Mouse (Mus musculus): ENCODE measurements around the gene Adap2. TPM values are rescaled to one million over a fixed set of nuclear protein-coding genes. Genes with fewer than 3 reads are reported as not detected.

The Adap2 gene
- polyA plus RNA-seq, 1 experiment from 2014 or later = 3.9 TPM

DNA sequence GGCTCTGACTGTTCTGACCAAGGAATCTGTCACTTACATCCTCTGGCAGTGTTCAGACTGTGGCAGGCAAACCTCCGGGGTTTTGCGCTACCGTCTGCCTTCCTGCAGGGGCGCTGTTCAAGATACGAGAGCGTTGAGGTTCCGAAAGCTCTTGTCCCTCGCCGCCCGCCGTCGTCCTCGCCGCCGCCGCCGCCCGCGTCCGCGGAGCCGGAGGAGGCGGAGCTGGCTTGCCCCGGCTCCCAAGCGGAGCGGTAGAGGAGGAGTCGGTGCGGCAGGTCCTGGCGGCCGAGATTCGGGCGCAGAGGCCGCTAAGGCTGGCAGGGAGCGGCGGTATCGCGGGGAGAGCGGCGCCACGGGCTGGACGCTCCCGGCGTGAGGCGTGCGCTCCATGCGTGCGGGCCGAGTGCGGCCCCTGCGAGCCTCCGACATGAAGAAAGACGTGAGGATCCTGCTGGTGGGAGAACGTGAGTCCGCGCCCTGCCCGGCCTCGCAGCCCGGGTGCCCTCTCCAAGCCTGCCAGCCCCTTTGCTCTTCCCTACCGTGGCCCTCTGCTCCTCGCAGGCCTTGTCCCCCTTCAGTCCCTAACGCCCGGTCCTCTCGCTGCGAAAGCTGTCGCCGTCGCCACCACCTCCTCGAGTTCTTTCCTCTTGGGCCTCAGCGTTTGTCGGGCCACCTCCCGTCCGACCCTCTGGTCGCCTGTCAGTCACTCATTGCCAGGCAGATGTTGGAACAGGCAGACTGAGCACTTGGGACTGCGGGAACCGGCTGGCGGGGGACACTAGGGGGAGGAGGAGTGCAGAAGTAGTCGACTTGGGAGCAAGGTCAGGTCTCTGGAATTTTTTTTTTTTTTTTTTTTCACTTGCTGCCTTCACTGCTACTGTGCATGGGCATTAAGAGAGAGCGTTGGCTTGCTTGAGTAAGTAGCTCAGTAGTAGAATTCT is 55.2 kb downstream of the Adap2 start, which contains the start of gene Rhot1:
Rhot1 (plus strand) TSS at position 160 of the 941 bp plus-strand sequence.
- peak; percentile 96 for ATAC-seq (ENCODE audit: low FRiP score)
- peak within 1 kb of the TSS; percentile 96 for H3K9ac ChIP-seq
- peak within 1 kb of the TSS; percentile 97 for H3K4me3 ChIP-seq
- H3K4me2 ChIP-seq = peak within 1 kb of the TSS; percentile 71
- peaks cover 9% of the 10 kb centered on the region for H3K4me1 ChIP-seq (replicated peaks)
- H3K36me3 ChIP-seq = peaks cover 5% of the 10 kb centered on the region; the same call in 1 of the 2 replicates
- peak within 1 kb of the TSS; percentile 95 for H3K27ac ChIP-seq
- H3K27me3 ChIP-seq = no peaks in the 10 kb centered on the region
- WGBS = under 1% methylated on average over 75 of the region's 78 CpGs
- H3K9me3 ChIP-seq = no peaks in the 10 kb centered on the region

DNA sequence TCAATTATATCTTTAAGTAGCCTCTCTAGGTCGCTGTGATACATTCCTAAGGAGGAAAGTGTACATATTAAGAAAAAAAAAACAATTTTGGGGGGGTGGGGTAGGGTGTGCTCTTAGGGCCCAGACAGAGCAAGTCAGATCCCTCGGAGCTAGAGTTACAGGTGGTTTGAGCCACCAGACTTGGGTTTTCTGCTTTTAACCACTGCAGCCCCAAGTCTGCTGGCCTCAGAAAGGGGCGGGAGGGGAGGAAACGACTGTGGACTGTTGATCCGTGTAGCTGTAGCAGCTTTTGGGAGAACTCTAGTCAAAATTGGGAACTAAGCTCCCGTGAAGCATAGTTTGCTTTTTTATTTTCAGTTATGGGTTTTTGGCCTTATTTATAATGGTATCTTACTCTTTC is 56.4 kb downstream of the Adap2 start:
- peaks cover 9% of the 10 kb centered on the region for H3K4me1 ChIP-seq (replicated peaks)
- H3K27me3 ChIP-seq = no peaks in the 10 kb centered on the region
- peak overlapping the region; percentile 71 for H3K4me2 ChIP-seq
- no peaks in the 10 kb centered on the region for H3K9me3 ChIP-seq
- H3K4me3 ChIP-seq = peak overlapping the region; percentile 97
- no peak overlapping the region for H3K27ac ChIP-seq
- no peak for ATAC-seq (ENCODE audit: low FRiP score)
- WGBS = 60% methylated on average over 6 of the region's 6 CpGs
- no peak overlapping the region for H3K9ac ChIP-seq
- peaks cover 14% of the 10 kb centered on the region; the same call in 1 of the 2 replicates for H3K36me3 ChIP-seq

DNA sequence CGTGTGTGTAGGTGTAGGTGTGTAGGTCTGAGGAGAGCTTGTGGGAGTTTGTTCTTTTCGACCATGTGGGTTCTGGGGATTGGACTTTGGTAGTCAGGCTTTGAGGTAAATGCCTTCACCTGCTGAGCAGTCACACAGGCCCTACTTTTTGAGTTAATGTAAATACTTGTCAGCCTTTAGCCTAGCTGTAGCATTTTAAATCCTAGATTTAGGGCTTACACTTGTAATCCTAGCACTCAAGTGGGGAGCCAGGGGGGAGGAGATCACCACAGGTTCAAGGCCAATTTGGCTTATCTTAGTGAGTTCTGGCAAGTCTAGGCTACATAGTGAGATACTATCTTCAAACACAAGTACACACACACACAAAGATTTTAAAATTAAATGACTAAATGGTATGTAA is 58.4 kb downstream of the Adap2 start:
- Histone ChIP-seq H3K36me3 (peaks cover 16% of the 10 kb centered on the region; the same call in 1 of the 2 replicates), H3K27me3 (no peaks in the 10 kb centered on the region), H3K4me2 (no peak overlapping the region), H3K9ac (no peak overlapping the region), H3K4me1 (replicated peaks) (peaks cover 9% of the 10 kb centered on the region), H3K9me3 (no peaks in the 10 kb centered on the region), H3K4me3 (no peak overlapping the region), H3K27ac (no peak overlapping the region)
- ATAC-seq (ENCODE audit: low FRiP score) = no peak
- WGBS = 98% methylated on average over 2 of the region's 2 CpGs

DNA sequence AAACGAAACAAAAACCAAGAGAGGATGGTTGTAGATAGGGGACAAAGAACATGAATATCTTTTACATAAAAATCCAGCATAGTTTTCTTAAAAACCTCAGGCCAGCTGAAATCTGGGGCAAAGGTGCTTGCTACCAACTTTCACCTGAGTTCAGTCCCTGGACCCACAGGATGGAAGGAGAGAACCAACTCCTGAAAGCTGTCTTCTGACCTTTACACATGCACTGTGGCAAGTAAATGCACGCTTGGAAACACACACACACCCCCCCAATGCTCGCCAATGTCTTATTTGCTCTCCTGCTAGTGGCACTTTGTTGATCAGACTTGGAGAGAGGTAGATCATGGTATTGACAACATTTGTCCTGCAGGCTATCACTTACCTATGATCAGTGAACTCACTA is 61.4 kb downstream of the Adap2 start:
- peaks cover 22% of the 10 kb centered on the region for H3K36me3 ChIP-seq
- H3K9ac ChIP-seq = no peak overlapping the region
- H3K4me2 ChIP-seq = no peak overlapping the region
- H3K4me3 ChIP-seq = no peak overlapping the region
- H3K4me1 ChIP-seq (replicated peaks) = peaks cover 3% of the 10 kb centered on the region
- no peak for ATAC-seq (ENCODE audit: low FRiP score)
- H3K27me3 ChIP-seq = no peaks in the 10 kb centered on the region
- no peak overlapping the region for H3K27ac ChIP-seq
- WGBS = 87% methylated on average over 3 of the region's 3 CpGs
- no peaks in the 10 kb centered on the region for H3K9me3 ChIP-seq

DNA sequence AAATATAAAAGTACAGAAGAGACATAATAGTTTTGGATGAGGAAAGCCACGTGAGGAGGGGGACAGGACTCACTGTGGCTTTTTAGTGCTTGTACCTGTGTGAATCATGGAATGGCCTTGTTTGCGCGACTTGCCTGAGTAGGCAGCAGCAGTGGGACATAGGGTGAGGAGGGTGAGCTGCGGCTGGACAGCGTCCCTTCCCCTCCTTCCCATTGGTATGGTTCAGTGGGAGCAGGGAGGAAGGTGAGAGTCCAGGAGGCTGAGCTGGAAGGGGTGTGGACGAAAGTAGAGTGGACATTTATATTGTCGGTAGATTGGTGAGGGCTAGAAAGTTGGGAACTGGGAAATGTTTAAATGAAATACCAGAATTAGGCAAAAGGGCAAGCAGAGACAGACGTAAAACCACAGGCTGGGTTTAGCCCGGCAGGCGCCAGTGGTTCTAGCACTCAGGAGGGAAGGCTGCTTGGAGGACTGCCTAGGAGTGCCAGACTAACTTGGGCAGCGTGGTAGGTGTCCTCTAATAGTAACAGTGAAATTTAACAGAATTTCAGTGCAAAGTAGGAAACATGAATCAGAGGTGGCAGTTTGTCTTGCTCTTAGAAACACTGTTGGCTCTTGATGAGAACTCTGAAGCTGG is 64.9 kb downstream of the Adap2 start:
- Histone ChIP-seq H3K27me3 (no peaks in the 10 kb centered on the region), H3K36me3 (peaks cover 45% of the 10 kb centered on the region), H3K4me1 (replicated peaks) (no peaks in the 10 kb centered on the region), H3K9ac (no peak overlapping the region), H3K4me2 (no peak overlapping the region), H3K9me3 (no peaks in the 10 kb centered on the region), H3K27ac (no peak overlapping the region), H3K4me3 (no peak overlapping the region)
- ATAC-seq (ENCODE audit: low FRiP score) = no peak
- 88% methylated on average over 11 of the region's 11 CpGs for WGBS

Other genes starting within 250 kb of the Adap2 start
- 42.7 and 45.2 TPM in 2 replicates for gene Utp6, start 191.7 kb upstream of the Adap2 start, polyA plus RNA-seq (2015; fragmentation: Nextera tagmentation; extraction: Ambion mirVana)
- 16.0 and 16.9 TPM in 2 replicates for gene Suz12, start 161.0 kb upstream of the Adap2 start, polyA plus RNA-seq (2015; fragmentation: Nextera tagmentation; extraction: Ambion mirVana)
- 12.3 and 13.1 TPM in 2 replicates for gene Crlf3, start 73.1 kb upstream of the Adap2 start, polyA plus RNA-seq (2015; fragmentation: Nextera tagmentation; extraction: Ambion mirVana)
- gene Atad5, start 64.7 kb upstream of the Adap2 start, polyA plus RNA-seq (2015; fragmentation: Nextera tagmentation; extraction: Ambion mirVana) = 6.1 and 6.3 TPM in 2 replicates
- gene Tefm, start 11.9 kb upstream of the Adap2 start, polyA plus RNA-seq (2015; fragmentation: Nextera tagmentation; extraction: Ambion mirVana) = 25.8 and 25.9 TPM in 2 replicates
- gene Rnf135, start 29.7 kb downstream of the Adap2 start, polyA plus RNA-seq (2015; fragmentation: Nextera tagmentation; extraction: Ambion mirVana) = 3.1 and 3.9 TPM in 2 replicates
- gene Rhot1, start 54.9 kb downstream of the Adap2 start, polyA plus RNA-seq (2015; fragmentation: Nextera tagmentation; extraction: Ambion mirVana) = 66.4 and 68.4 TPM in 2 replicates
- 14.0 and 16.0 TPM in 2 replicates for gene Rhbdl3, start 146.8 kb downstream of the Adap2 start, polyA plus RNA-seq (2015; fragmentation: Nextera tagmentation; extraction: Ambion mirVana)
- 30.8 and 37.3 TPM in 2 replicates for gene 5730455P16Rik, start 223.9 kb downstream of the Adap2 start, polyA plus RNA-seq (2015; fragmentation: Nextera tagmentation; extraction: Ambion mirVana)
- 210 and 214 TPM in 2 replicates for gene Zfp207, start 229.2 kb downstream of the Adap2 start, polyA plus RNA-seq (2015; fragmentation: Nextera tagmentation; extraction: Ambion mirVana)

Data from hindbrain, embryonic 13.5 days (tissue).